Mouse (Mus musculus) embryo, embryonic 11 days (tissue): ENCODE measurements at regions not wholly inside any gene's neighbourhood (a gene's known extent, or its start where the extent isn't known, plus 50 kb on each side); places are given as distances from the start of the nearest gene placed in this dataset.

Experiments used
- DNase-seq: peaks from one replicate; pipeline ENCODE4 v3.0.0-alpha.2; 2015

GRCm38 (mm10) chr2:50916323-50917221 lies 232.3 kb downstream of the Rnd3 start:
- DNase-seq = peak; percentile 36

DNA sequence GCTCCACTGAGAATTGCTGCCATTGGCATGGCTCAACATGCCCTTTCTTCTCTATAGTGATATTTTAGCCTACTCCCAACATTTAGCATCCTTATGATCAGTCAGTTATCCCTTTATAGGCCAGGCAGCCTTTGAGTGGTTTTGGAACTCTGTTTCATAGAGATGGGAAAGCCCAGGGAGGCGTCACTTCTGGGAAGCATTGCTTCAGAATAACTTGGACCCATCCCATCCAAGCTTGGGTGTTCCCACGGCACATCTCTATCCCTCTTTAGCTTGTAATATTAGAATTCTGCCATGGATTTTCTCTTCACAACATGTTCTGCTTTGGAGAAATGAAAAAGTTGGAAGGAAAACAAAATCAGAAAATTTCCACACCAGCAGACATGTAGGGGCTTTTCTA lies 233.8 kb downstream of the Rnd3 start:
- DNase-seq = no peak

GRCm38 (mm10) chr2:50914176-50914575 lies 234.7 kb downstream of the Rnd3 start:
- DNase-seq = no peak

DNA sequence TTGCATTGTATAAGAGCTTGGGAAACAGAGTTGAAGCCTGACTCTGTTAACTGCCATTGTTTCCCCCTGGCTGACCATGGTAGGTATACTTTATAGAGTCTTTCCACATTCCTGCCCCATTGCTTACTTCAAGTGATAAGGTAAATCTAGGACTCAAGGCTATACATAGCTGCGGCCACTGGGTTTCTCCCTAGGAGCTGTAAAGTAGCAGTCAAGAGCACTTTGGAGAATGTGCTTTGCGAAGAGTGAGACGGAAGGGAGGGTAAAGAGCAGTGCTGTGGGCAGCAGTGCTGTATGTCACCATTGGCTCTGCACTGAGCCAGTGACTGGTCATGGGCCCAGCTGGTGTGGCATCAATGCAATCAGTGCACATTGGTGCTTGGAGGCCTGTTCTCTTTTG lies 240.1 kb downstream of the Rnd3 start:
- no peak for DNase-seq

DNA sequence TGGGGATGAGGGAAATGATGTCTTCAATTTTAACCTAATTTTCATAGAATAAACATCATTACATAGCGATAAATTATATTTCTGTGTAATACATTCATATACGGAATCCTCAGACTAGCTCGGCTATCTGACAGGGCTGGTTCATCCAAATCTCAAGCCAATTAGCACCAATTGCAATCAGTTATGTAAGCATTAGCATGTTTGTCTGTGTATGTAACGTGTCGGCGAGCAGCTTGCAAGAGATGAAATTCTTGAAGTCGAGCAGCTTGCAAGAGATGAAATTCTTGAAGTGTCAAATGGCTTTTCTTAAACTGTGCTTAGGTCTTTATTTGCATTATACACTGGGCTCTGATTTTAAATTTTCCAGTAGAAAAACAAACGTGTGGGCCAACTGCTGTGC lies 246.2 kb downstream of the Rnd3 start:
- DNase-seq = no peak

DNA sequence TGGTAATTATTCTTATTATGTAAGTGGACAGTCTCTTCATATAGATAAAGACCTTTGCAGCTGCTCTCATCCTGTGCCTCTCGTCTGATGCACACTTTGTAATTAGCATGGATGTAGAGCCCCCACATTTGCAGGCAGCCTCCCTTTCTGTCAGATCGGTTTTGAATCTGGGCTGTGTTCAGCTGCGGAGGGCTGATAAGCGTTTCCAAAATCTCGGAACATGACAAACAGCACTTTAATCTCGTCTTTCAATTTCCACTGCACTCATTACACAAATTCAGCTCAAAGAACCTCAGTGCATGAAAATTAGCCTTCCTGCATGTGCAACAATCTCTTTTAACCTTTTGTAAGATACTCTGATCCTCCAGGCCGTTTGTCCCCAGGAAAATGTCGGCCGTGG lies 246.7 kb downstream of the Rnd3 start:
- no peak for DNase-seq

- DNase-seq = no peak
Observed at GRCm38 (mm10) chr2:50888992-50889391, 259.9 kb downstream of the Rnd3 start.

- DNase-seq = no peak
Observed at GRCm38 (mm10) chr2:50887954-50888353, 261.0 kb downstream of the Rnd3 start.

DNA sequence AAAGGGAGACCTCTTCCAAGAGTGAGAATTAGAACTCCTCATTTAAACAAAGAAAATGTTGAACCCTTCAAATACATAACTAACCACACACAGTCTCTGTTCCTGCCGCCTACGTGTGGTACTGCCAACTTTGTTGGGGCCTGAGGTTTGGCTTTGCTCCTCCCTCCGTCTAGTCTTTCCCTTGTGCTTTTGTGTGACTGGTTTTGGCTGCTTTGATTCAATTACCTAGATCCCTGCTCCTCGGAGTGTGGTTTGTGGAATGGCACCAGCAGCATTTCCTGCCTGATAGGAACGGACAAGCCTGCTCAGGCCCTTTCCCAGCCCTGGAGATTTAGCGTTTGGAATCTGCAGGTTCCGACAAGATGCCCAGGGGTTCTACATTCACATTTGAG lies 263.0 kb downstream of the Rnd3 start:
- DNase-seq = peak; percentile 37

DNA sequence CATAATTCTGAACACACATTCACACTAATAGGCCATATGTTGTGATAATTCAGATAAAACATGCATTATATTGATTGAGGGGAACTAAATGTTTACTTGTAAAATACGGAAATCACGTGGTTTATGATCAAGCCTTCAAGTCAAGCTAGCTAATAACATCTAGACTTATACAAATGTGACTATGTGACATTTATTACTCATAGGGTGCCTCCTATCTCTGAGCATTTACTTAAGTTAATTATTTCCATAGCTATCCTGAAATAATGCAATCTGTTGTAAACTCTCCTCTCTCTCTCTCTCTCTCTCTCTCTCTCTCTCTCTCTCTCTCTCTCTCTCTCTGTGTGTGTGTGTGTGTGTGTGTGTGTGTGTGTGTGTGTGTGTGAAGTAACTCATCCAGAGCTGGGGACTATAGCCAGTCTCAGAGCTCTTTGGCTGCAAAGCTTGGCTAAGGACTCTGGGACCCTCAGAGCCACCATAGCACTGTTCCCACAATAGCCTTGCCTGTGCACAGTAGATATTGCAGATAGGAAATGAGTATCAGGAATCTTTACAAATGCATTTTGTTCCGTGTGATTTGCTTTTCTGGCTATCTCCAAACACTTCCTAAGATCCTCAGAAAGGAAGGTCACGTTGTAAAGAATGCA lies 263.5 kb downstream of the Rnd3 start:
- DNase-seq = no peak

DNA sequence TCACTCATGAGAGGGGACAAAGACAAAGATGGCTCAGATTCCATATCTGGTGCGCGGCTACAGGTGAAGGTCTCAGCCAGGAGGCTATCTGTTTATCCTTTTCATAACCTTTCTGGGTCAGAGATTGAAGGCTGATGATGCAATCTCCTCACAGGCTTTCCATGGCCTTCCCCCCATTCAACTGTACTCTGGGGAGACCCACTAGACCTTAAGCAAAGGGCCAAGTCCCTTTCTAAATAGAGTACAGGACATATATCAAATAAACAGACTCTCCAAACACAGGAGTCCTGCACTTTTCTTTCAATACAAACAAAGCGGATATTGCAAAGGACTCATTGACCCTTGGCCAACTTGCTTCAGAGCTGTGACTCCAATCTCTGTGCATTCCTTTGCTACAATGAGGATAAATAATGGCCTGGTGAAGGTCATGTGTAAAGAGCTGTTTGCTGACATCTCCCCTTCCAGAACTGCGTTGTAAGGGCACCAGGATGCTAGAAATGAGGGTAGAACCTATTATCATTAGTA lies 267.3 kb downstream of the Rnd3 start:
- no peak for DNase-seq

GRCm38 (mm10) chr2:50880806-50881205 lies 268.1 kb downstream of the Rnd3 start:
- no peak for DNase-seq

GRCm38 (mm10) chr2:50877716-50878115 lies 271.2 kb downstream of the Rnd3 start:
- DNase-seq = no peak

DNA sequence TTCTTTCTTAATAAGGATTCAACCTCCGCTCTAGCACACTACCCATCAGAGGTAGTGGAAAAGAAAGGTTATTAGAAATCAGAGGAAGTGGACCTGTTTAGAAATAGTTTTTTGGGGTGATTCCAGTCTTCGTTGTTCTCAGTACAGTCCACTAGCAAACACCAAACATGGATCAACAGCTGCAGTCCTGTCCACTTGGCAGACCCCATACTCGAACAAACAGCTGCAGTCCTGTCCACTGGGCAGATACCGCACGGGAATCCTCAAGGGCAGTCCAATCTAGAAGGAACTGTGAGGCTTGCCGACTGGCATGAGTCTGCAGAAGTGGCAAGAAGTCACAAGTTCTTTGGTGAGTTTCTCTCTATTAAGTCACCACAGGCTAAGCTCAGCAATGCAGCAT lies 273.8 kb downstream of the Rnd3 start:
- DNase-seq = no peak

DNA sequence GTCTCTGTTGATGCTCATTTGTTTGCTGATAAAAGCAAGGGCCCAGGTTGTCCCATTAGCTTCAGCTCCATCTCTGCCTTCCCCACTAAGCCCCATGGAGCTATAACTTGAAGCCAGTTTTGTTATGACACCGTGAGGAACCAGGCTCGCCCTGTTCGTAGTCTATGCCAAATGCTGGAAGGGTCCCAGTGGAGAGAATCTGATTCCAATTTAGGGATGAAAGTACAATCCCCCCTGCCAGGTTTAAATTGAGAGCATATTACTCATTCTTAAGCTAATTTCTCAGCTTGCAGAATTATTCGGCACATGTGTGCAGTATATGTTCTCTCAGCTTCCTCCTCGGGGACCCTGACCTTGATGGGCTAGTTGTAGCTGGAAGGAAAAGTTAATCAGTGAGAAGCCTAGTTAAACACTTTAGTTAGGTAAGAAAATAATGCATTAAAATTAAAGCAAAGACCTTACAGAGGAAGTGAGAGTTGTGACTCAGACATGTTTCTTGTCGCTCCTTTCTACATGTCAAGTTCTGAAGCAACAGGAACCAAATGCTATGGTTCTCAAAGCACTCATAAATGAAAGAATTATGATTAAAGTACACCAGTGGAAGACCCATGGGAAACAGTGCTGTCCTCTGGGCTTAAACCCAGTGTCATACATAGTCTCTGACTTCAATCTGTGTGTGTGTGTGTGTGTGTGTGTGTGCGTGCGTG lies 295.2 kb downstream of the Rnd3 start:
- DNase-seq = peak; percentile 62

- peak; percentile 12 for DNase-seq
Observed at GRCm38 (mm10) chr2:50852413-50852919, 296.4 kb downstream of the Rnd3 start.

DNA sequence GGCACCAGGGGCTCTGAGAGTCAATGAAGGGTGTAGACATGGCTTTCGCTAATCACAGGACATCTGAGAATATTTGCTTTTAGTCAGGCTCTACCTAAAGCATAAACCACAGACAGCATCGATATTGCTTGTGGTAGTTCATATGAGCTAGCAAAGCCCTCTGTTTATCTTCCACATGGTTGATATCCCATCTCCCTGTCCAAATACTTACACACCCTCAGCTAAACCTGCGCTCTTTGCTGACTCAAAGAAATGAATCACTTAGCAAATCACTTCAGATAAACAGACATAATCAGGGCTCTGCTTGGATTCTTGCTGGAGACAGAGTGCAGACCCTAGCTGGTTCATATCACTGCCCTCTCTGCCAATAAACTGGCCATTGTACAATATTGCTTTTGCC lies 298.8 kb downstream of the Rnd3 start:
- no peak for DNase-seq

- DNase-seq = no peak
Observed at GRCm38 (mm10) chr2:50841881-50842280, 307.0 kb downstream of the Rnd3 start.

DNA sequence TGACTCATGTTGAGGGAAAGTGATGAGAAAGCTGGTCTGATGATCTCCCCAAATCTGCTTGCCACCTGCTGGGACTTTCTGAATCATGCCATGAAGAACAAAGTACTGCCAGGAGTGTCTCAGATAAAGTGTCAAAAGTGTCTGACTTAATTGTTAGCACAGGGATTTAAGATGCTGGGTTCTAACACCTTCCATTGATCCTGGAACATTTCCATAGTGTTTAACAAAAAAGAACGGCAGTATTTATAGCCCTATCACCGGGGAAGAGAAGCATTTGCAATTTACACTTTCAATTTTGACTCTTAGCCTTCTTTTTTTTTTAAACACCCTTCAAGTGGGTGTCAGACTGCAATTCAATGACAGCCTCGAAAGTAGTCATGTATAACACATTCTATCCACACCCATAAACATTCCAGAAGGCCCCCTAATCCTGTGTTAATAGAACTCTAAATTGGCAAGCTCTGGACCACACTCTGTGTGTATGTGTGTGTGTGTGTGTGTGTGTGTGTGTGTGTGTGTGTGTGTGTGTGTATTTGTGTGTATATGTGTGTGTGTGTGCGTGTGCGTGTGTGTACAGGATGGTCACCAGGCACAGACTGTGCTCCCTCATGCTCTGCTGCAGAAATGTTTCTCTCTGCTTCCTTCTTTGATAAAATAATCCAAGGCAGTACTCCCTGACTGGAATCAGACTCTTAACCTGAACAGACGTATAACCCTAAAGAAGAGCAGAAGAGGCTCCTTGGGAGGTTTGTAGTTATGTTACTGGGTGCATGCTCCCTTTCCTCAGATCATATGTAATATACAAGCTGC lies 313.2 kb downstream of the Rnd3 start:
- no peak for DNase-seq

DNA sequence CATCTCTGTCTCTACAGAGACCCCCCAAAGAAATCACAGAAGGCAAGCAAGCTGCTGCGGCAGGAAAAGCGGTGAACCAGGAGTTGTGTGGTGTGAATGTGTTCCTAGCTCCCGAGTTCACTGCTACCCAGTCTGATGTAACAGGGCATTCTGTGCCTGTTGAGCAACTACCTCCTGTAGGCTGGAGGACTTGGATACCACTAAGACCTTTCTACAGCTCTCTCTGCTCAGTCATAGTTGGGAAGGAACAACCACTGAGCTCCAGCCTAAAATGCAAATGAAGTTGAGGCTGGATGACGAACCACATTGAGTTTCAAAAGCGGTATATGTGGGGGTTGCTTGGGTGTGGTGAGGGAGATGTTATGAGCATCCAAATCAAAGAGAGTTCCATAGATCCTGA lies 315.1 kb downstream of the Rnd3 start:
- DNase-seq = no peak

DNA sequence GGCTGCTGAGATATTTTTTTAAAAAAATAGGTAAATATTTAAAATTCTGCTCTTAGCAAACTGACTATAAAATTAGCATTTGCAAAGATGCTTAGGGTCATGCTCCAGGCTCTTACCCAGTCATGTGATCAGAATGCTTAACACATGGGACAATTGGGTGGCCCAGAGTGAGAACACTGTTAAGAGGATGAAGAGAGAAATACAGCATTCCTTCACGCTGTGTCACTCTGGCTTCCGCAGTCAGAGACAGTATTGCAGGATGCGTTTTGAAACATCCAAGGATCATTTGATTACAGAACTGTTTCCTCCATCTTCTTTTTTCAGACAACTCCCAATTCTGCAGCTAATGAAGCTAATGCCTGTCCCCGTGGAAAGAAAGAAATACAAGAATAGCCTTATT lies 316.4 kb downstream of the Rnd3 start:
- no peak for DNase-seq

DNA sequence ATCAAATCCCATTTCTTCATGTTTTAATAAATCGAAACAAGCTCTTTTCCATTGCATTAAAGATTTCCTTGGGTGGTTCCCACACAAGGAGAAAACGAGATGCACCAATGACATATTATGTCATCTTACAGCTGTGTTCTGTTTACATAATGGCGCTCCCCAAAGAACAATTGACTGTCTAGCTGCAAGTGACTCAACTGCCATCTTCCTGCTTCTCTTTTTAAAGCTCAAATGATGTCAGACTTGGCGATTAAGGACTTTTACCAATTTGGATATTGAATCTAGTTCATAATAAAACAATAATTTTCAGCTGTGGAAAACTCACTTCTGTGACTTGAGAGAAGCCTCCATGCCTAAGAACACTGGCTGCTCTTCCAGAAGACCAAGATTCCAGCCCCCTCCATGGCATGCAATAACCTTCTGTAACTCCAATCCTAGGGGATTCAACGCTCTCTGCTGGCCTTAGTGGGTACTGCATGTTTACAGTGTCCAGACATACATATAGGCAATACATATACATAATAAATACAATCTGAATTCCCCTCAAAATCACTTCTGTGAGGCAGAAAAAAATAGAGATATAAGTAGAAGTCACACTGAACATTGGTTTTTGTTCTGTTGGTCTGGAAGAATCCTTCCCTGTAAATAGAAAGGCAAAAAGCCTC lies 318.7 kb downstream of the Rnd3 start:
- DNase-seq = no peak
